Mouse (Mus musculus): ENCODE data around the gene 2310011J03Rik. TPM values are rescaled to one million over a fixed set of nuclear protein-coding genes. Genes with fewer than 3 reads are reported as not detected.
A peak's percentile ranks its signal among the peaks of the same experiment; 100 is the strongest.

The 2310011J03Rik gene
- polyA plus RNA-seq, 1 experiment from 2014 or later: 38.5 TPM

GRCm38 (mm10) chr10:80271870-80272585 lies 48.3 kb downstream of the 2310011J03Rik start:
- peaks cover 13% of the 10 kb centered on the region for H3K4me1 ChIP-seq (ENCODE audit: control insufficient read depth, insufficient read depth, low read length)
- DNase-seq (ENCODE audit: low spot score) (no peak), ATAC-seq (ENCODE audit: low read depth) (no peak)
- no peak overlapping the region for H3K9ac ChIP-seq (ENCODE audit: low read depth, low read length)
- no peak overlapping the region for H3K4me2 ChIP-seq (ENCODE audit: low read depth, low read length)
- no peaks in the 10 kb centered on the region for H3K27me3 ChIP-seq (replicated peaks; ENCODE audit: control insufficient read depth, insufficient read depth, low read length)
- no peaks in the 10 kb centered on the region for H3K9me3 ChIP-seq (ENCODE audit: control insufficient read depth, low read length)
- no peak overlapping the region; the same call in 1 of the 2 replicates for H3K27ac ChIP-seq (replicated peaks; ENCODE audit: low read depth, low read length)
- WGBS: 85% methylated on average over 8 of the region's 8 CpGs
- H3K4me3 ChIP-seq (ENCODE audit: low read depth, low read length): no peak overlapping the region
- peaks cover 49% of the 10 kb centered on the region for H3K36me3 ChIP-seq (ENCODE audit: control insufficient read depth, insufficient read depth, low read length)

GRCm38 (mm10) chr10:80271186-80271843 lies 49.0 kb downstream of the 2310011J03Rik start:
- Histone ChIP-seq H3K27me3 (replicated peaks; ENCODE audit: control insufficient read depth, insufficient read depth, low read length) (no peaks in the 10 kb centered on the region), H3K4me2 (ENCODE audit: low read depth, low read length) (no peak overlapping the region), H3K9ac (ENCODE audit: low read depth, low read length) (no peak overlapping the region), H3K4me3 (ENCODE audit: low read depth, low read length) (no peak overlapping the region), H3K9me3 (ENCODE audit: control insufficient read depth, low read length) (no peaks in the 10 kb centered on the region), H3K36me3 (ENCODE audit: control insufficient read depth, insufficient read depth, low read length) (peaks cover 43% of the 10 kb centered on the region), H3K27ac (replicated peaks; ENCODE audit: low read depth, low read length) (no peak overlapping the region), H3K4me1 (ENCODE audit: control insufficient read depth, insufficient read depth, low read length) (peaks cover 20% of the 10 kb centered on the region)
- 82% methylated on average over 5 of the region's 5 CpGs for WGBS
- no peak for DNase-seq (ENCODE audit: low spot score)
- ATAC-seq (ENCODE audit: low read depth): no peak

- WGBS: 78% methylated on average over 6 of the region's 6 CpGs
- H3K9me3 ChIP-seq (ENCODE audit: control insufficient read depth, low read length): no peaks in the 10 kb centered on the region
- H3K27ac ChIP-seq (replicated peaks; ENCODE audit: low read depth, low read length): no peak overlapping the region
- peak overlapping the region; percentile 23; the same call in 1 of the 2 replicates for H3K9ac ChIP-seq (ENCODE audit: low read depth, low read length)
- peaks cover 38% of the 10 kb centered on the region for H3K36me3 ChIP-seq (ENCODE audit: control insufficient read depth, insufficient read depth, low read length)
- no peak overlapping the region for H3K4me2 ChIP-seq (ENCODE audit: low read depth, low read length)
- H3K4me3 ChIP-seq (ENCODE audit: low read depth, low read length): no peak overlapping the region
- ATAC-seq (ENCODE audit: low read depth) (no peak), DNase-seq (ENCODE audit: low spot score) (no peak)
- H3K4me1 ChIP-seq (ENCODE audit: control insufficient read depth, insufficient read depth, low read length): peaks cover 25% of the 10 kb centered on the region
- no peaks in the 10 kb centered on the region for H3K27me3 ChIP-seq (replicated peaks; ENCODE audit: control insufficient read depth, insufficient read depth, low read length)
Observed at GRCm38 (mm10) chr10:80270734-80271181, 49.6 kb downstream of the 2310011J03Rik start.

- Histone ChIP-seq H3K9ac (ENCODE audit: low read depth, low read length) (peak overlapping the region; percentile 34; the same call in 1 of the 2 replicates), H3K4me3 (ENCODE audit: low read depth, low read length) (no peak overlapping the region), H3K4me1 (ENCODE audit: control insufficient read depth, insufficient read depth, low read length) (peaks cover 26% of the 10 kb centered on the region), H3K4me2 (ENCODE audit: low read depth, low read length) (no peak overlapping the region), H3K27ac (replicated peaks; ENCODE audit: low read depth, low read length) (no peak overlapping the region), H3K9me3 (ENCODE audit: control insufficient read depth, low read length) (no peaks in the 10 kb centered on the region), H3K36me3 (ENCODE audit: control insufficient read depth, insufficient read depth, low read length) (peaks cover 35% of the 10 kb centered on the region), H3K27me3 (replicated peaks; ENCODE audit: control insufficient read depth, insufficient read depth, low read length) (no peaks in the 10 kb centered on the region)
- 93% methylated on average over 2 of the region's 2 CpGs for WGBS
- ATAC-seq (ENCODE audit: low read depth): no peak
- no peak for DNase-seq (ENCODE audit: low spot score)
Observed at GRCm38 (mm10) chr10:80270099-80270498, 50.2 kb downstream of the 2310011J03Rik start.

Small RNA genes within 50 kb of the gene (microRNA-seq; reads per million reads assigned to microRNA genes)
- gene Mir6911 (ENCODE audit: borderline number of aligned reads): not detected

Other genes with a start within 250 kb of the 2310011J03Rik start
- gene Sbno2, start 215.0 kb downstream of the 2310011J03Rik start, polyA plus RNA-seq (2014; fragmentation: Nextera tagmentation; extraction: Ambion mirVana): 12.8 and 14.1 TPM in 2 replicates
- 32.6 and 32.7 TPM in 2 replicates for gene Stk11, start 204.7 kb downstream of the 2310011J03Rik start, polyA plus RNA-seq (2014; fragmentation: Nextera tagmentation; extraction: Ambion mirVana)
- 474 and 475 TPM in 2 replicates for gene Atp5d, start 181.9 kb downstream of the 2310011J03Rik start, polyA plus RNA-seq (2014; fragmentation: Nextera tagmentation; extraction: Ambion mirVana)
- 7.3 and 9.0 TPM in 2 replicates for gene Cbarp, start 179.7 kb downstream of the 2310011J03Rik start, polyA plus RNA-seq (2014; fragmentation: Nextera tagmentation; extraction: Ambion mirVana)
- 34.2 and 37.0 TPM in 2 replicates for gene Midn, start 172.3 kb downstream of the 2310011J03Rik start, polyA plus RNA-seq (2014; fragmentation: Nextera tagmentation; extraction: Ambion mirVana)
- gene Cirbp, start 154.6 kb downstream of the 2310011J03Rik start, polyA plus RNA-seq (2014; fragmentation: Nextera tagmentation; extraction: Ambion mirVana): 59.7 and 88.3 TPM in 2 replicates
- 11.0 and 13.1 TPM in 2 replicates for gene 1600002K03Rik, start 147.6 kb downstream of the 2310011J03Rik start, polyA plus RNA-seq (2014; fragmentation: Nextera tagmentation; extraction: Ambion mirVana)
- 20.9 and 23.6 TPM in 2 replicates for gene Efna2, start 141.1 kb downstream of the 2310011J03Rik start, polyA plus RNA-seq (2014; fragmentation: Nextera tagmentation; extraction: Ambion mirVana)
- 50.8 and 52.1 TPM in 2 replicates for gene Mum1, start 94.1 kb downstream of the 2310011J03Rik start, polyA plus RNA-seq (2014; fragmentation: Nextera tagmentation; extraction: Ambion mirVana)
- 360 and 370 TPM in 2 replicates for gene Ndufs7, start 71.4 kb downstream of the 2310011J03Rik start, polyA plus RNA-seq (2014; fragmentation: Nextera tagmentation; extraction: Ambion mirVana)
- gene Gamt, start 59.5 kb downstream of the 2310011J03Rik start, polyA plus RNA-seq (2014; fragmentation: Nextera tagmentation; extraction: Ambion mirVana): 124 and 139 TPM in 2 replicates
- 42.3 and 43.5 TPM in 2 replicates for gene Dazap1, start 59.1 kb downstream of the 2310011J03Rik start, polyA plus RNA-seq (2014; fragmentation: Nextera tagmentation; extraction: Ambion mirVana)
- gene Rps15, start 28.1 kb downstream of the 2310011J03Rik start, polyA plus RNA-seq (2014; fragmentation: Nextera tagmentation; extraction: Ambion mirVana): 1,047 and 1,145 TPM in 2 replicates
- gene Apc2, start 24.6 kb downstream of the 2310011J03Rik start, polyA plus RNA-seq (2014; fragmentation: Nextera tagmentation; extraction: Ambion mirVana): 6.2 and 7.4 TPM in 2 replicates
- gene Pcsk4, start 9.0 kb upstream of the 2310011J03Rik start, polyA plus RNA-seq (2014; fragmentation: Nextera tagmentation; extraction: Ambion mirVana): 1.7 and 2.9 TPM in 2 replicates
- 5.6 and 7.5 TPM in 2 replicates for gene Reep6, start 9.4 kb upstream of the 2310011J03Rik start, polyA plus RNA-seq (2014; fragmentation: Nextera tagmentation; extraction: Ambion mirVana)
- gene Adamtsl5, start 27.9 kb upstream of the 2310011J03Rik start, polyA plus RNA-seq (2014; fragmentation: Nextera tagmentation; extraction: Ambion mirVana): 5.8 and 6.3 TPM in 2 replicates
- gene Plk5, start 35.9 kb upstream of the 2310011J03Rik start, polyA plus RNA-seq (2014; fragmentation: Nextera tagmentation; extraction: Ambion mirVana): 0.47 and 0.72 TPM in 2 replicates
- 6.2 and 6.4 TPM in 2 replicates for gene Mex3d, start 67.1 kb upstream of the 2310011J03Rik start, polyA plus RNA-seq (2014; fragmentation: Nextera tagmentation; extraction: Ambion mirVana)
- gene Mbd3, start 79.0 kb upstream of the 2310011J03Rik start, polyA plus RNA-seq (2014; fragmentation: Nextera tagmentation; extraction: Ambion mirVana): 164 and 186 TPM in 2 replicates
- gene Uqcr11, start 86.3 kb upstream of the 2310011J03Rik start, polyA plus RNA-seq (2014; fragmentation: Nextera tagmentation; extraction: Ambion mirVana): 751 and 879 TPM in 2 replicates
- 93.7 and 112 TPM in 2 replicates for gene Tcf3, start 113.1 kb upstream of the 2310011J03Rik start, polyA plus RNA-seq (2014; fragmentation: Nextera tagmentation; extraction: Ambion mirVana)
- not detected in 2 replicates for gene Onecut3, start 174.3 kb upstream of the 2310011J03Rik start, polyA plus RNA-seq (2014; fragmentation: Nextera tagmentation; extraction: Ambion mirVana)
- 0.13 and 0.24 TPM in 2 replicates for gene Atp8b3, start 218.6 kb upstream of the 2310011J03Rik start, polyA plus RNA-seq (2014; fragmentation: Nextera tagmentation; extraction: Ambion mirVana)
- gene Rexo1, start 241.0 kb upstream of the 2310011J03Rik start, polyA plus RNA-seq (2014; fragmentation: Nextera tagmentation; extraction: Ambion mirVana): 22.6 and 26.2 TPM in 2 replicates